Mouse (Mus musculus) bone marrow, adult 2 months (tissue): ENCODE data around the gene Vav3.

ENCODE experiments used
- CTCF ChIP-seq: fragments of 200-500 bp; IDR thresholded peaks from 2 replicates; pipeline ENCODE4 v1.5.1; 2011; ENCODE audit warnings: low read length, control low read depth; ENCODE audit not compliant: control insufficient read depth, insufficient read depth
- POLR2A ChIP-seq: fragments of 200-500 bp; IDR thresholded peaks from 2 replicates; pipeline ENCODE4 v1.6.1; 2011; ENCODE audit warnings: low read depth, mild to moderate bottlenecking, control low read depth, low read length, borderline replicate concordance; ENCODE audit not compliant: control insufficient read depth

- TF ChIP-seq POLR2A (no peak), CTCF (peak; percentile 57; the same call in 1 of the 2 replicates)
Observed at GRCm38 (mm10) chr3:109526246-109526645, 185.8 kb downstream of the Vav3 start.
